Mouse (Mus musculus) activated CD4-positive, CD25-positive, alpha-beta regulatory T cell (primary cell): ENCODE data around the gene Efr3b. TPM values are rescaled to one million over a fixed set of nuclear protein-coding genes. Genes with fewer than 3 reads are reported as not detected.

Experiments
- polyA plus RNA-seq, 2 experiments: library from polyadenylated mRNA; unstranded; fragments of 100-300 nt; shearing (Covaris generic); gene quantifications; one replicate each; pipeline ENCODE4 v1.2.1; 2017

Gene Efr3b
- under 1 TPM; 0.04 to 0.37 TPM for polyA plus RNA-seq

GRCm38 (mm10) chr12:4038061-4039041 is at the start of gene Efr3b:
Efr3b (minus strand) TSS chr12:4038915.

GRCm38 (mm10) chr12:4082132-4083001 is 43.7 kb upstream of the Efr3b start, which contains the start of gene Dnajc27:
Dnajc27 (plus strand) TSS chr12:4082583.

GRCm38 (mm10) chr12:3954651-3955050 is 84.1 kb downstream of the Efr3b start, which contains the start of gene Pomc:
Pomc (plus strand) TSS chr12:3954951.

Other genes with a start within 250 kb of the Efr3b start
- 10 to 100 TPM; 48.5 to 61.5 TPM for gene Dnmt3a, start 232.9 kb downstream of the Efr3b start, polyA plus RNA-seq
- gene Pomc, start 84.0 kb downstream of the Efr3b start, polyA plus RNA-seq, result 1 to 10 TPM; 1.7 to 2.0 TPM
- 1 to 10 TPM; 6.4 to 6.7 TPM for gene Dnajc27, start 43.7 kb upstream of the Efr3b start, polyA plus RNA-seq
- gene Adcy3, start 94.2 kb upstream of the Efr3b start, polyA plus RNA-seq, result 10 to 100 TPM; 16.6 to 27.1 TPM
- 1 to 10 TPM; 5.1 to 5.4 TPM for gene Ptrhd1, start 195.1 kb upstream of the Efr3b start, polyA plus RNA-seq
- gene Cenpo, start 195.4 kb upstream of the Efr3b start, polyA plus RNA-seq, result 10 to 100 TPM; 16.4 to 18.1 TPM